Mouse (Mus musculus) left cerebral cortex, postnatal 14 days (tissue): ENCODE measurements around the gene Ergic1. TPM values are rescaled to one million over a fixed set of nuclear protein-coding genes. Genes with fewer than 3 reads are reported as not detected.

Experiments
- DNase-seq, 2 experiments: peaks; one replicate each; pipeline ENCODE4 v3.0.0; 2021 to 2022; ENCODE audit warnings: low spot score in 2 of 2, mixed read lengths in 1 of 2
- intact Hi-C: fragments of 180-260 bp; cut with DNase I; formaldehyde crosslinking; loops from one replicate; pipeline ENCODE4 v1.15.1; 2025
- total RNA-seq, 2 experiments: library from RNA; stranded (reverse); gene quantifications; 2 replicates each; pipeline ENCODE4 v1.2.3; 2021

Gene Ergic1
- total RNA-seq, 2 experiments from 2014 or later = 180 to 195 TPM

DNA sequence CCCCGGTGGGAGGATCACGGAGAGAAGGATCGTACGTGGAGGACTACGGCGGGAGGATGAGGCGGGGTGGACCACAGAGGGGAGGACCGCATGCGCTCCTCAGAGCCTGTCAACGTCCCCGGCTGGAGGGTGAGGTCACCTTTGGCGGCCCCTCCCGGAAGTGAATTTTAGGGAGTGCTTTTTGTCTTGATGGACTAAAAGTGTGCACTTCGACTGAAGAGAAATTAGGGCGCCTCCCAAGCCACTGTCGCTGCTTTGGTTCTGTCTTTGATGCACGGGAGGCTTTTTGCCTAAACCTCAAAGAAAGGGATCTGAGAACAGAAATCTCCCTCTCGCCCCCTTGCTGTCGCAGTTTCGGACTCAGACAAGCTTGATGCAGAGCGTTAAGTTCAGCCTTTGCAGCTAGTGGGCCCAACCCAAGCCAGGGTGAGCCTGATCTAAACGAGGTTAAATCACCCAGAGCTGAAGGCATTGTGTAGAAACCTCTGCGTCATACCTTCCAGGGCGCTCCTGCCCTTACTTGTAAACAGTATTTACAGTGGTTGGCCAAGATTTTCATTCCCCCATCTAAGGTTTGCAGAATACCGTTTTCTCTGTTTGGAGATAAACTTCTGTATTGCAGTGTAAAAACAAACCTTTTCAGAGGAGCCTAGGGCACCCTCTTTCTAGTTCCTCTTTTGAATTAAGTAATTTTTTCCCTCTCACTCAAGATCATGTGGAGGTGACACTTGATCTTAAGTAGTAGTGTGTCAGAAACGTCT is 115.5 kb downstream of the Ergic1 start:
- intact Hi-C loops = loop anchor here (5.0 kb wide), 1 partner anchor 41 kb away; the partner anchor contains the start of gene Crebrf
- DNase-seq = peak; percentile 66 to 73

GRCm38 (mm10) chr17:26677711-26678637 is 116.7 kb downstream of the Ergic1 start:
- no peak for DNase-seq
- intact Hi-C loops = loop anchor here (5.0 kb wide), 1 partner anchor 39 kb away; the partner anchor contains the start of gene Crebrf

DNA sequence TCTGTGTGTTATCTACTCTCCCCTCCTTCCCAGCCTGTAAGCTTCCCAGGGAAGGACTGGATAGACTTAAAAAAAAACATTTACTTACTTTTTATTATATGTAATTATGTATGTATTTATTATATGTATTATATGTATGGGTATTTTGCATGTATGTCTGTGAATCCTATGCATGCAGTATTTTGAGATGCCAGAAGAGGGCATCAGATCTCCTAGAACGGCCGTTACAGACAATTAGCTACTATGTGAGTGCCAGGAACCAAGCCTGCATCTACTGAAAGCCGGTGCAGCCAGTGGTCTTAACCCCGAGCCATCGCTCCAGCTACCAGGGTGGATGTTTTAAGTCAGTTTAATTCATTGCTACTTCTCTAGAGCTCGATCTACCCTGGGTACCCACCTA is 120.0 kb downstream of the Ergic1 start:
- intact Hi-C loops = no loop called here
- no peak for DNase-seq

DNA sequence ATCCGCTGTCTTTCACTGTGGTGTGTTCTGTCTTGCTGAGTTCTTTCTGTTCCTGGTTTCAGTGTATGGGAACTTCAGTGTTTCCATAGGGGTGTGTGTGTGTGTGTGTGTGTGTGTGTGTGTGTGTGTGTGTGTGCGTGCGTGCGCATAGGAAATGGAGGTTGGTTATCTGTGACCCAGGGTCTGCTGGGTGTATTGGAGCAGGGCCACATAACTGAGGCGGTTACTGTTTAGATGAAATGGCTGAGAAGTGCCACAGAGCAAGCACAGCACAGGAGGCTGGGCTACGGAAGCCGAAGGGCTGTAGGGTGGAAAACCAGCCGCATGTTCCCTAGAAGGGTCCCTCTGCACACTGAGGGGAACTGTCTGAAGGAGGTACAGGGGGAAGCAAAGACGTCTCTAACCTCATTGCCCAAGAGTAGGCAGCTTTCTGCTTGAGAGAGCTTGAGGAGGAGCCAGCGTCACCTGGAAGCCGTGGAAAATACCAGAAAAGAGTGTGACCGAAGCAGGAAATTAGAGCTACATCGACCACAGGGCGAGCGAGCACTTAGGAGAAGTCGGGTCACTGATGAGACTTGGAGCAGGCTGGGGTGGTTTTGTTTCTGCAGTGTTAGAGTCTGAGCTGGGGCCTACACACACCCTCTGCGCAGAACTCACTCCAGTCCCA is 125.2 kb downstream of the Ergic1 start:
- no peak for DNase-seq
- intact Hi-C loops = no loop called here

DNA sequence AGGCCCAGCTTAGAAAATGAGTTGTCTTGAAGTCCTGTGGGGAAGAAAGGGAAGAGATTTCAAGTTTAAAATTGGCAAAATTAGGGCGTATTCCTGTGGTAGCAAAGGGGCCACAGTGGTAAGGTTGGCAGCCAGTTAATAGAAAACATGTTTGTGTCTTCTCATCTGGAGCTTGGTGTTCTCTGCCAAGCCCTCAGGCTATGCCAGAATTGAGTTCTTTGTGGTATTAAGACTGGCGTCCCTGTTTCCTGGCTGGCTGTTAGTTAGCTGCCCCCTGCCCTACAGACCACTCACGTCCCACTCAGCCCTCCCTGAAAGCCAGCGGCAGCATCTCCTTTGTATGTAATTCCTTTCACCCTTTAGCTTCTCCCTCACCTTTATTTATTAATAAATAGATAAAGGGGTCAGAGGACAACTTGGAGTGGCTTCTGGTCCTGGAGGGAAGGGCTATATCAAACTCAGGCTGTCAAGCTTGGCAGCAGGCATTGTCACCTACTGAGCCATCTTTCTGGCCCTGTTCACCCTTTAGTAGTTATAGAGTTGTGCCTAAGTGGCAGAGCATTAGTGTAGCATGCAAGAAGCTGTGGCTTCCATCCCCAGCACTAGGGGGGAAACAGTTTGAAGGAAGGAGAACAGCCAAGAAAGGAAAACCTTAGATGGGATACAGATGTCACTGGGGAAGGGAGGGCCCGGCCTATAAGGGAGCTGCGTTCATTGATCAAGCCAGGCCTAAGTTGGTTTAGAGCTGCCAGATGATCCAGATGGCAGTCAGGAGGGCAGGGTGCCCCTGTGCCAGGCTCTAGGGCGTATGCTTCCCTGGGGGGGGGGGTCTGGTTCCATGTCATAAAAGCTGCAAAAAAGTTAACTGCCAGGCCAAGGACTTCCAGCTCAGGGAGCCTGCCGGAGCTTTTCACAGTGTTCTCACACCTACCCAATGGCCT is 127.8 kb downstream of the Ergic1 start:
- peak; percentile 29 to 69 for DNase-seq
- intact Hi-C loops = no loop called here

DNA sequence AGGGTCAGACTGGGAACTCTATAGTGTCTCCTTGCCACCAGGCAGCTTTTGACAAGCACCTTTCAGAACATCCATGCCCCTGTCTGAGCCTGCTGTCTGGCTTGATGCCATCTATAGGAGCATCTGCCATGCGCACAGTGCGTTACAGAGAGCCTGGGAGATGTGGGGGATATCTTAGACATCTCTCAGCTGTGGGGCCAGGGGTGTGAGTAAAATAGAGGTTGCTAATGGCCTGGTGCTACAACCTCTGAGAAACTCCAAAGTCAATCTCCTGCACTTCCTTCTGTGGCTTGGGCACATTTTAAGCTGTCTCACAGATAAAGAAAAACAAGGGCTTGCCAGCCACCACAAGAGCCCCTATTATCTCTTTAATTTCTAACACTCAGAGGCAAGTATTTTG is 128.5 kb downstream of the Ergic1 start:
- intact Hi-C loops = no loop called here
- DNase-seq = no peak

GRCm38 (mm10) chr17:26690236-26690635 is 128.9 kb downstream of the Ergic1 start:
- intact Hi-C loops = no loop called here
- DNase-seq = no peak

DNA sequence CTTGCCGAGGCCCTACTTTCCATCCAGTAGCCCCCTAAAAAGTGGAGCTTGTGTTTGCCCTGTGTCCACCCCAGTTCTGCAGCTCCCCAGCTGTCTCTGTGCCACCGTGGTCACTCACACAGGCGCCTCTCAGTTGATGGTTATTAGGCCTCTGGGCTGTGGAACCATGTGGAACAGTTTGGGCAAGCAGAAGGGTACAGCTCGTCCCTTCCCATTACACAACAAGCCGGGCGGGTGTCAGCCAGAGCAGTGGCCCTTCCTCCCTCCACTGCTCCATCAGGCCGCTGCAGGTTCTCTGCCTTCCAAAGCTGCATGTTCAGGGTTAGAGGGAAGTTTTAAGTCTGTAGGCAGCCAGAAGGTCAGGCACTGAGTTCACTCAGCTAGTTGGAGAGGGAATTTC is 129.8 kb downstream of the Ergic1 start:
- peak in 1 of 2 experiments; percentile 26 for DNase-seq

GRCm38 (mm10) chr17:26693424-26693823 is 132.1 kb downstream of the Ergic1 start:
- intact Hi-C loops = no loop called here
- DNase-seq = no peak

More for the DNA sequence above, 129.8 kb downstream of the Ergic1 start:
- intact Hi-C loops = no loop called here

DNA sequence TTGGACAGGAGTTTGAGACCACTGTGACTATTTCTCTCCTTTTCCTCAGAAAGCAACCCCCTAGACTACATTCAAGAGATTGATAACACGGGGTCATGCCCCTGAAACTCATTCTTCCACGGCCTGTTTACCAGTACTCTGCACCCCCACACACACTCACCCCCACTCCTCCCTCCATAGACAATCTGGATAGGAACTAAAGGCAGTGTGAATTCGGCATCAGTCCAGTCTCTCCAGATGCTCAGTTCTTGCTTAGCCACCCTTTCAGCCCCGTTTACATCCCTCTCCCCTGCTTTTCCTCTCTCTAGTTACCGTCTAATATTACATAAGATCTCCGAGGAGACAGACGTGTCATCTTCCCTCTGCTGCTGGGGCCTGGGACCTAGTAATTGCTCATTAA is 132.9 kb downstream of the Ergic1 start:
- DNase-seq = no peak

DNA sequence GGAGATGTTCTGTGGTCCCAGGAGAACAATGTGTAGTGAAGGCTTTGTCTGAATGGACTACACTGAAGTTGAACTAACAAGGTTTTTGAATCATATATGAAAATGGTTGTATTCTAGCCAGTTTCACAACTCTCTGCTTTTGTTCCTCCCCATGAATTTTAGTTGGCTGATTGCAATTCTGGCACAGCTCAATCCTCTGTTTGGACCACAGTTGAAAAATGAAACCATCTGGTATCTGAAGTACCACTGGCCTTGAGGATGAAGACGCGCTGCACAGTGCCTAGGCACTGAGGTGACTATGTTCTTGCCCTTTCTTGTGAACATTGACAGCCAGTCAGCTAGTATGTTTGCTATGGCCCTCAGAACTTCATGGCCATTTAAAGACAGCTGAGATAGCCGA is 133.9 kb downstream of the Ergic1 start:
- DNase-seq = no peak
- intact Hi-C loops = no loop called here

More for the DNA sequence above, 132.9 kb downstream of the Ergic1 start:
- intact Hi-C loops = no loop called here

DNA sequence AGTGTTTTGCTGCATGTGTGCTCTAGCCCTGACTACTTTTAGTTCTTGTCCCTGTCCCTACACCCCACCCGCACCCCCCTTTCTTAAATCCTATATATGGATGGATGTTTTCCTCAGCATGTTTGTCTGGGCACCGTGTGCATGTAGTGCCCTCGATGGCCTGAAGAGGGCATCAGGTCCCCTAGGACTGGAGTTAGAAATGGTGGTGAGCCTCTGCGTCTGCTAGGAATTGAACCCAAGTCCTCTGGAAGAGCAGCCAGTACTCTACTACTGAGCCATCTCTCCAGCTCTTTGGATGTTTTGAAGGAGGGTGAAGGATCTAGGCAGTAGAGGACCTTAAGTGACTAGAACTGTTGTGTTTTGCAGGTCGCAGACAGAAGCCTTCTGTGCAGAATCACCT is 137.6 kb downstream of the Ergic1 start:
- intact Hi-C loops = no loop called here
- DNase-seq = no peak

DNA sequence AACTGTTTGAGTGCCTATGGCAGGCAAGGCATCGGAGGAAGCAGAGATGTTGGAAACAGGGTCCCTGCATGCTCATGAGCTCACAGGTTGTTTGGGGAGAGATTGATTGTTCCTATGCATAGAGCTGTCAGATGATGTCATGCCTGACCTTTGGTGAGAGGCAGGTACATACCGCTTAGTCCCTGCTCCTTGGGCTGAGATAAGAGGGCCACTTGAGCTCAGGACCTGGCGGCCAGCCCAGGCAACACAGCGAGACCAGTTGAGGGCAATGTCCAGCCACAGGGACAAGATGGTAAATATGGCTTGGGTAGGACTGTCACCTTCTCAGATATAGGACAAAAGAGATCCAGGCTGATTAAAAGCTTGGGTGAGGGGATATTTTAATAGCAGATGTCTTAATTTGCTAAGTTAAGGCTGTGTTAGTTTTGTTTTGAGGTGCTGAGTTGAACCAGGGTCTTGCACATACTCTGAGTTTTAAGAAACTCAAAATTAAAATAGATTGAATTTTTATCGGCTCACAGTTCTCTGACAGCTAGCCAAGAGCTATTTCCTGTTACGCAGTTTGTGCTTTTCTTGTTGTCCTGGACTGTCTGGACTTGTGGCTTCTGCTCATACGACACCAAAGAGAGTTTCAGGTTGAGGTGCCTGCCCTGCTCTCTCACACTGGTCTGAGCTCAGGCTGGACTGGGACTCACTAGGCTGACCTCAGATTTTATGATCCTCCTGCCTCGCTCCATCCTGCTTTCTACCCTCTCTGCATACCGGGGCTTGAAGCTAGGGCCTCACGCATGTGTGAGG is 138.7 kb downstream of the Ergic1 start:
- DNase-seq = no peak
- intact Hi-C loops = no loop called here

DNA sequence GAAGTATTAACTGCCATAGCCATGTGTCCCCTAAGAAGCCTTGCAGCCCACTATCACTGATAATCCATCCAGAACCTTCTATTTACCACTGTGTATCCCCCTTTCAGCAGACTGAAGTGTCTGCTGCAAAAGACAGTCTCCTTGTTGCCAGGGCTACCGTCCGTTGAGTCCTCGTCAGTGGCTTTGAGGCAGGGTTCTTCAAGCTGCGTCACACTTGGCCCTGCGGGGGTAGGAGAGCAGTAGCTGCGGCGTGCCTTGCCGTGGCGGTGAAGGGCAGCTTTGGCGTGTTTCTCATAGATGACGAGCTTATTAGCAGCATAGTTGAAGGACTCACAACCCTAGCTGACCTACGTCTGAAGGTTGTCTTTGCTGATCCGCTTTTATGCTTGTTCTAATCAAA is 140.3 kb downstream of the Ergic1 start:
- intact Hi-C loops = no loop called here
- no peak for DNase-seq

DNA sequence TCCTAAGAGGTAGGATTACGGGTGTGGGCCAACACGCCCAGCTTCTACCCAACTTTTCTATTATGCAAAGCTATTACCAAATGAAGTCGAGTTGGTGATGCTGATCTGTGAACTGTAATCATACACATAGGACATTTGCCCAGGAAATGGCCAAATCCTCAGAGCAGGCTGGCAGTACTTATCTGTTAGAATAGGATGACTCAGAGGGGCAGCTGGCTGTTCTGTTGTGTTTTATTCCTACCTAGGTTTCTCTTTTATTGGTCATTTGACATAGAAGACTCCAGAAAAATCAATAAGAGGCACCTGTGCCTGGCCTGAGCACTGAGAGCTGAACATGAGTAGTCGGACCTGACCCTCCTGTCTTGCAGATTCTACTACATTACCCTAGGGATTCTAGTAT is 141.3 kb downstream of the Ergic1 start:
- intact Hi-C loops = no loop called here
- no peak for DNase-seq

DNA sequence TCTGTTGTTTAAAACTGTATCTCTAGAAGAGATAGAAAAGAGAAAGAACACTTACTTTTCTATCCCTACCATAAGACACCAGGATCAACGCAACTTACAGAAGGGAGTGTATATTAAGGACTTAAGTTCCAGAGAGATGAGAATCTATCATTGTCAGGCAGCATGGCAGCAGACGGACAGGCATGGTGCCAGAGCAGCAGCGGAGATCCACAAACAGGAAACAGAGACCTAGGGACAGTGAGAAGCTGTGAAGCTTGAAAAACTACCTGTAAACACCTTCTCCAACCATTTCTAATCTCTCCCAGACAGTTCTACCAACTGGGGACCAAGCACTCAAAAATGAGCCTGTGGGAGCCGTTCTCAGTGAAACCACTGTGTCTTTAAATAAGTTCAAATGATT is 142.4 kb downstream of the Ergic1 start:
- intact Hi-C loops = no loop called here
- no peak for DNase-seq

- intact Hi-C loops = no loop called here
- DNase-seq = peak in 1 of 2 experiments; percentile 21
These were observed 144.4 kb downstream of the Ergic1 start for GRCm38 (mm10) chr17:26705463-26706359.
